Mouse (Mus musculus) forebrain, embryonic 16.5 days (tissue): ENCODE data around the gene Palld. TPM values are rescaled to one million over a fixed set of nuclear protein-coding genes. Genes with fewer than 3 reads are reported as not detected.

Experiments
- ATAC-seq: fragments of 200-750 bp; cut with Nextera tagmentation; 2 replicates; pipeline ENCODE4 v1.8.0; 2017; ENCODE audit warnings: mild to moderate bottlenecking, moderate library complexity
- H3K27ac ChIP-seq: fragments of 300-500 bp; sonication (generic); 2 replicates; pipeline ENCODE4 v1.5.1; 2014; ENCODE audit warnings: low read length, control low read depth
- H3K27me3 ChIP-seq: fragments of 300-500 bp; sonication (generic); replicated peaks from 2 replicates; pipeline ENCODE4 v1.6.1; 2014; ENCODE audit warnings: low read length; ENCODE audit not compliant: control insufficient read depth, insufficient read depth
- H3K36me3 ChIP-seq: fragments of 300-500 bp; sonication (generic); 2 replicates; pipeline ENCODE4 v1.6.1; 2014; ENCODE audit not compliant: control insufficient read depth, insufficient read depth
- H3K4me1 ChIP-seq: fragments of 300-500 bp; sonication (generic); replicated peaks from 2 replicates; pipeline ENCODE4 v1.6.1; 2014; ENCODE audit warnings: low read length; ENCODE audit not compliant: control insufficient read depth, insufficient read depth
- H3K4me2 ChIP-seq: fragments of 300-500 bp; sonication (generic); 2 replicates; pipeline ENCODE4 v1.6.1; 2014; ENCODE audit warnings: mild to moderate bottlenecking, low read length, control low read depth
- H3K4me3 ChIP-seq: fragments of 300-500 bp; sonication (generic); replicated peaks from 2 replicates; pipeline ENCODE4 v1.5.1; 2014; ENCODE audit warnings: mild to moderate bottlenecking, low read length, control low read depth
- H3K9ac ChIP-seq: fragments of 300-500 bp; sonication (generic); replicated peaks from 2 replicates; pipeline ENCODE4 v1.6.1; 2014; ENCODE audit warnings: low read depth, low read length, control low read depth
- H3K9me3 ChIP-seq: fragments of 300-500 bp; sonication (generic); 2 replicates; pipeline ENCODE4 v1.6.1; 2016; ENCODE audit warnings: low read length; ENCODE audit not compliant: control insufficient read depth
- WGBS: fragments of 180-500 bp; shearing (Covaris S2); extraction: QIAGEN DNeasy Blood & Tissue Kit; methylation state at CpG from one replicate; pipeline ENCODE4 v1.1.7; 2014; 5-methylcytosine and 5-hydroxymethylcytosine counted together
- polyA plus RNA-seq: library from polyadenylated mRNA; unstranded; fragments of >200 nt; fragmentation: Nextera tagmentation; extraction: Ambion mirVana; gene quantifications from 2 replicates; pipeline ENCODE4 v1.2.1, GENCODE M21; 2015

Palld gene
- polyA plus RNA-seq, 1 experiment from 2014 or later: 16.8 TPM

DNA sequence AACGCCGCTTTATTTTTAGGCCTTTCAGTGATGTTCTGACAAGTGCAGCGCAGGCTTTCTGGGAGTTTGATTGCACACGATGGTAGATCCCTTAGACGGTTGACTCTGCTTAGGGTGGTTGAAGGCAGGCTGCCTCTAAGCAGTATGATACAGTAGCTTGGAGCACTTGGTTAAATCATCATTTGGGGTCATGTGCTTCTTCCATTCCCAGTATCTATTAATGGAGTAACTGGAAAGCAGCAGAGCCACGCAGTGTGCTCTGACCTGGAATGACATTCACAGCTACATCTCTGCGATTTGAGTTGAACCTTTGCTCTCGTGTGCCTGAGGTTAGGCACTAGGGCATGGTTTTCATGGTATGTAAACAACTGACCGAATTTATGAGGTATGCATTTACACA, 11.5 kb upstream of the Palld start:
- no peak overlapping the region for H3K9ac ChIP-seq
- no peak for ATAC-seq
- 86% methylated on average over 9 of the region's 9 CpGs for WGBS
- H3K4me1 ChIP-seq: no peaks in the 10 kb centered on the region
- H3K4me2 ChIP-seq: no peak overlapping the region
- H3K36me3 ChIP-seq: no peaks in the 10 kb centered on the region
- H3K27me3 ChIP-seq: no peaks in the 10 kb centered on the region
- H3K27ac ChIP-seq: no peak overlapping the region
- H3K4me3 ChIP-seq: no peak overlapping the region
- no peaks in the 10 kb centered on the region for H3K9me3 ChIP-seq

DNA sequence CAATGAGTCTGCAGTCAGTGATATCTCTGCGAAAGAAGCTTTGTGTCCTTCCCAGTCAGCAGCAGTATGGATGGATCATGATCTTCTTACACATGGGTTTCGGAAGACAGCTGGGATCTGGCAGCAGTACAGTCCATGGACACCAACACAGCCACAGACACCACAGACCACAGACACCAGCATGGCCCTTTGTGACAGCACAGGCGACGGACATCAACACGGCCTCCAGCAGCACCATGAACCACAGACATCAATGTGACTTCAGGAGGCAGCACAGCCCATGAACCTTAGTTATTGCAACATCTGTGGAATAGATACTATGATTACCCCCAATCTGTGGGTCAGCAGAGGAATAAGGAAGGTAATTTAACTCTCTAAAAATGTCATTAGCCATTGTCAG, 10.3 kb upstream of the Palld start:
- H3K4me3 ChIP-seq: no peak overlapping the region
- no peak overlapping the region for H3K9ac ChIP-seq
- H3K27me3 ChIP-seq: no peaks in the 10 kb centered on the region
- no peak overlapping the region for H3K4me2 ChIP-seq
- H3K36me3 ChIP-seq: no peaks in the 10 kb centered on the region
- no peaks in the 10 kb centered on the region for H3K4me1 ChIP-seq
- no peak for ATAC-seq
- 95% methylated on average over 5 of the region's 5 CpGs for WGBS
- H3K9me3 ChIP-seq: no peaks in the 10 kb centered on the region
- no peak overlapping the region for H3K27ac ChIP-seq

DNA sequence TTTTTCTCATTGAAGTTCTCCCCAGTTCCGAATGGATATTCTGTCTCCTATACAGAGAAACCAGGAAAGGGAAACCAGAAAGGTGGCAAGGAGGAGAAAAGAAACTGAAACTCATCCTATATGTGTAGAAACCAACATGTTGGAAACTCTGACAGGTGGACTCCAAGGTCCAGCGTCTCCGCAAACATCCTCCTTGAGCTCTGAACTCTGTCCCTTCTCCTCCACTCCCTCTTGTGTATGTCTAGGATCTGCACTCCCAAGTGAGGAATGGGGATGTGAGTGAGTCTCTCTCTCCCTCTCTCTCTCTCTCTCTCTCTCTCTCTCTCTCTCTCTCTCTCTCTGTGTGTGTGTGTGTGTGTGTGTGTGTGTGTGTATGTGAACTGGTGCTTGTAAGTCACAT, 6.8 kb upstream of the Palld start:
- Histone ChIP-seq H3K36me3 (no peaks in the 10 kb centered on the region), H3K27me3 (no peaks in the 10 kb centered on the region), H3K4me3 (no peak overlapping the region), H3K9me3 (no peaks in the 10 kb centered on the region), H3K4me2 (no peak overlapping the region), H3K9ac (no peak overlapping the region), H3K27ac (no peak overlapping the region), H3K4me1 (no peaks in the 10 kb centered on the region)
- WGBS: 82% methylated on average over 3 of the region's 3 CpGs
- no peak for ATAC-seq

- Histone ChIP-seq H3K9ac (no peak overlapping the region), H3K4me1 (no peaks in the 10 kb centered on the region)
- 82% methylated on average over 13 of the region's 13 CpGs for WGBS
Observed at GRCm38 (mm10) chr8:61908303-61909215, 6.1 kb upstream of the Palld start.

DNA sequence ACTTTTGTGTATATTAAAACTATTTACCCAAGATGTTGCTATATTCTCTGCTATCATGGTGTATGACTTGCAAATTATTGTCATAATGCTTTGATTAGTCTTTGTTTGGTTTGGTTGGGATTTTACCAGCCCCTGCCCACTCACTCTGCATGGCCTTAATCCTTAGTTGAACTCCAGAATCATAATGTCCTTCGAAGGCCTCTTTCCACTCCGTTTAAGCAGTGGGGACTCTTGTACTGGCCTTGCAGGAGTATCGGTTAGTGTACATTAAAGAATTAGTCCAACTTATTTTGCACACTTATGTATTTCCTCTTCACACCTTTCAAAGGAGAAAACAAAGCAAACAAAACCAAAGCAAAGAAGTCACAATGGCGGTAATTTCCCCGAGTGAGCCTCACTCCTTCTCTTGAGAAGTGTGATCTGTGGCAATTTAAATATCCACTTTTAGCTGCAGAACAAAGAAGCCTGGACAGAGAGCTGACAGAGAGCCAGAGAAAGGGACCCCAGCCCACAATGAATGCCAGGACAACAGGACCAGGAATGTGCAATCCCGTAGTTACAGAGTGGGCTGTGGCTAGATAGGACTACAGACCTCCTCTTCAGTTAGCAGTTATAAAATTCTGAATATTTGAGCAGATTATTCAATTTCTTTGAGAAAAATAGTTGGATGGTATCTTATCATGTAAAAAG, 1.3 kb downstream of the Palld start:
- Histone ChIP-seq H3K4me2 (no peak overlapping the region), H3K4me1 (no peaks in the 10 kb centered on the region), H3K27me3 (no peaks in the 10 kb centered on the region), H3K36me3 (no peaks in the 10 kb centered on the region), H3K9me3 (no peaks in the 10 kb centered on the region), H3K9ac (no peak overlapping the region), H3K27ac (no peak overlapping the region), H3K4me3 (no peak overlapping the region)
- ATAC-seq: no peak
- 20% methylated on average over 6 of the region's 6 CpGs for WGBS

More at GRCm38 (mm10) chr8:61908303-61909215, 6.1 kb upstream of the Palld start:
- H3K9me3 ChIP-seq: no peaks in the 10 kb centered on the region
- H3K4me2 ChIP-seq: no peak overlapping the region
- H3K36me3 ChIP-seq: no peaks in the 10 kb centered on the region
- H3K27ac ChIP-seq: no peak overlapping the region
- H3K4me3 ChIP-seq: no peak overlapping the region
- ATAC-seq: no peak
- H3K27me3 ChIP-seq: no peaks in the 10 kb centered on the region

DNA sequence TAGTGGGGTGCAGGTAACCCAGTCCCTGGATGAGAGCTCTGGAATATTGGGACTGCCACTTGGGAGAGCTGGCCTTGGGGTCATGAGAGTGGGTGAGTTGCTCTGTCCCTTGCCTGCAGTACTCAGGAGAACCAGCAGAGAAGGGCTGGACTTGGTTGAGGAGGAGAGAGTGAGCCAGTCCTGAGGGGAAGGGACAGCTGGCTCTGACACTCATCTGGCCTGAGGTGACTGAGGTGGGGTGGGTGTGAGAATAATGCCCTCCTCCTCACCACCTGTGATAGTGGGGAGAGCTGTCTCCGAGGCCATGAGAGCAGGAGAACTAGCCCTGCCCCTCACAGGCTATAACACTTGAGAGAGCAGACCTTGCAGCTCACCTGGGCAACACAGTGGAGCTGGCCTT, 5.1 kb downstream of the Palld start:
- Histone ChIP-seq H3K4me2 (no peak overlapping the region), H3K27me3 (no peaks in the 10 kb centered on the region)
- WGBS: 77% methylated on average over 1 of the region's 1 CpGs

GRCm38 (mm10) chr8:61896742-61897141, 5.7 kb downstream of the Palld start:
- H3K27ac ChIP-seq: no peak overlapping the region
- H3K27me3 ChIP-seq: no peaks in the 10 kb centered on the region
- H3K4me2 ChIP-seq: no peak overlapping the region
- H3K9ac ChIP-seq: no peak overlapping the region
- WGBS: 81% methylated on average over 1 of the region's 1 CpGs
- no peaks in the 10 kb centered on the region for H3K4me1 ChIP-seq
- no peak overlapping the region for H3K4me3 ChIP-seq
- no peaks in the 10 kb centered on the region for H3K9me3 ChIP-seq
- H3K36me3 ChIP-seq: no peaks in the 10 kb centered on the region
- no peak for ATAC-seq

More for the DNA sequence above, 5.1 kb downstream of the Palld start:
- Histone ChIP-seq H3K4me1 (no peaks in the 10 kb centered on the region), H3K9me3 (no peaks in the 10 kb centered on the region), H3K36me3 (no peaks in the 10 kb centered on the region), H3K4me3 (no peak overlapping the region), H3K9ac (no peak overlapping the region), H3K27ac (no peak overlapping the region)
- no peak for ATAC-seq

- H3K4me2 ChIP-seq: no peak overlapping the region
- no peaks in the 10 kb centered on the region for H3K27me3 ChIP-seq
- H3K9me3 ChIP-seq: no peaks in the 10 kb centered on the region
- 55% methylated on average over 2 of the region's 2 CpGs for WGBS
- H3K36me3 ChIP-seq: no peaks in the 10 kb centered on the region
- H3K4me1 ChIP-seq: no peaks in the 10 kb centered on the region
- no peak overlapping the region for H3K4me3 ChIP-seq
- H3K27ac ChIP-seq: no peak overlapping the region
- H3K9ac ChIP-seq: no peak overlapping the region
- ATAC-seq: no peak; the same call in 1 of the 2 replicates
Observed at GRCm38 (mm10) chr8:61894062-61894461, 8.4 kb downstream of the Palld start.

- Histone ChIP-seq H3K9me3 (no peaks in the 10 kb centered on the region), H3K27ac (no peak overlapping the region), H3K4me1 (no peaks in the 10 kb centered on the region), H3K27me3 (no peaks in the 10 kb centered on the region), H3K36me3 (no peaks in the 10 kb centered on the region), H3K4me3 (no peak overlapping the region), H3K9ac (no peak overlapping the region), H3K4me2 (no peak overlapping the region)
- 77% methylated on average over 7 of the region's 7 CpGs for WGBS
- ATAC-seq: no peak
Observed at GRCm38 (mm10) chr8:61877607-61878006, 24.9 kb downstream of the Palld start.
